In the genomic region with DNA sequence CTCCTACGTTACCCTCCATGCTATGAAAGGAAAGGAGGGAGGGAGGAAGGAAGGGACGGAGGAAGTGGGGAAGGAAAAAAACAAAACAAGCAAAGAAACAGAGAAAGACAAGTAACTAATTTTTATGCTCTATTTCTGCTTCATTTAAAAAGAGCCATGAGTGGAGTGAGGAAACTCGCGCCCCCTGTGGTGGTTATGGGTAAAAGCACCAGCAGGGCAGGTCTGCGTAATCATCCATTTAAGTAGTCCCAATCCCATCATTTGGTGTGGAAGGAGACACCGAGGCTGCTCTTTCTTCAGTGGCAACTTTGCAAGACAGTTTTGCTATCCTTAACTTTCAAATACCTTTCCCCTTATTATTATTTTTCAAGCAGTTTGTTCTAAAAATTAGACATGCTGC, we compare ENCODE assay signal across 13 mouse cellular contexts.
DNase-seq lines count a peak whose midpoint lies in the region; ATAC-seq and TF ChIP-seq lines count a peak whose summit lies in the region.
"Had no signal": no experiment of that assay in that cellular context is flagged by ENCODE, and none has a peak within 500 bp of the region (broad histone marks: within the 10 kb centered on the region; RNA-seq: fewer than 3 reads in every experiment).

No protein-coding gene starts in this region.

- no peak for ATAC-seq in hindbrain, embryonic 11.5 days (ENCODE audit: low FRiP score)
- no peak for ATAC-seq in hindbrain, embryonic 16.5 days
- ATAC-seq in inflammation-experienced regulatory T-cells, adult 6 months: no peak
- ATAC-seq: forebrain, embryonic 15.5 days had no signal

- no peaks in the 10 kb centered on the region for H3K27me3 ChIP-seq in hindbrain, embryonic 11.5 days (ENCODE audit: control insufficient read depth, insufficient read depth, low read length)
- no peaks in the 10 kb centered on the region for H3K27me3 ChIP-seq in hindbrain, embryonic 16.5 days (replicated peaks; ENCODE audit: control insufficient read depth, insufficient read depth, low read length)
- H3K27me3 ChIP-seq in E14TG2a.4 (ENCODE audit: insufficient read depth, low read length): no peaks in the 10 kb centered on the region
- H3K27me3 ChIP-seq: forebrain, embryonic 15.5 days; heart, embryonic 15.5 days; liver, embryonic 15.5 days had no signal

- no peak overlapping the region for H3K27ac ChIP-seq in hindbrain, embryonic 11.5 days (ENCODE audit: low read depth, low read length)
- H3K27ac ChIP-seq in hindbrain, embryonic 16.5 days (ENCODE audit: low read depth, low read length): no peak overlapping the region
- H3K27ac ChIP-seq: forebrain, embryonic 15.5 days; heart, embryonic 15.5 days; liver, embryonic 15.5 days had no signal

- H3K9me3 ChIP-seq in hindbrain, embryonic 11.5 days (ENCODE audit: control insufficient read depth, low read length): no peaks in the 10 kb centered on the region
- H3K9me3 ChIP-seq in hindbrain, embryonic 16.5 days (ENCODE audit: control insufficient read depth, low read length): no peaks in the 10 kb centered on the region
- no peaks in the 10 kb centered on the region for H3K9me3 ChIP-seq in E14TG2a.4 (ENCODE audit: low read length)
- H3K9me3 ChIP-seq: forebrain, embryonic 15.5 days; heart, embryonic 15.5 days; liver, embryonic 15.5 days had no signal

- TF ChIP-seq POLR2A in lung, adult 2 months (IDR thresholded peaks at IDR 0.05; ENCODE audit: borderline replicate concordance, extremely low read depth, low read depth, low read length): no peak
- no peak for TF ChIP-seq POLR2A in brain, embryonic 14.5 days (IDR thresholded peaks at IDR 0.05; ENCODE audit: borderline replicate concordance, extremely low read depth, insufficient read depth, insufficient read length, poor library complexity, severe bottlenecking)

- 49% methylated on average over 6 of the region's 6 CpGs for WGBS in hindbrain, embryonic 11.5 days
- 49% methylated on average over 6 of the region's 6 CpGs for WGBS in hindbrain, embryonic 16.5 days
- 68% methylated on average over 6 of the region's 6 CpGs for WGBS in lung, adult 2 months

- H3K4me1 ChIP-seq in hindbrain, embryonic 11.5 days (replicated peaks; ENCODE audit: control insufficient read depth, insufficient read depth, low read length): no peaks in the 10 kb centered on the region
- H3K4me1 ChIP-seq in hindbrain, embryonic 16.5 days (ENCODE audit: control insufficient read depth, insufficient read depth, low read depth, low read length): no peaks in the 10 kb centered on the region
- no peaks in the 10 kb centered on the region for H3K4me1 ChIP-seq in lung, adult 2 months (ENCODE audit: control insufficient read depth, insufficient read depth, low read length)
- H3K4me1 ChIP-seq in E14TG2a.4 (replicated peaks; ENCODE audit: low read depth, low read length): no peaks in the 10 kb centered on the region
- H3K4me1 ChIP-seq: forebrain, embryonic 15.5 days; heart, embryonic 15.5 days; liver, embryonic 15.5 days had no signal

- no peaks in the 10 kb centered on the region for H3K36me3 ChIP-seq in hindbrain, embryonic 11.5 days (ENCODE audit: control insufficient read depth, insufficient read depth, low read length)
- H3K36me3 ChIP-seq in hindbrain, embryonic 16.5 days (ENCODE audit: control insufficient read depth, insufficient read depth, low read length): no peaks in the 10 kb centered on the region
- no peaks in the 10 kb centered on the region for H3K36me3 ChIP-seq in E14TG2a.4 (ENCODE audit: insufficient read depth, low read length)
- H3K36me3 ChIP-seq: forebrain, embryonic 15.5 days; heart, embryonic 15.5 days; liver, embryonic 15.5 days had no signal

- peak; percentile 34 for DNase-seq in hindbrain, embryonic 11.5 days (ENCODE audit: low spot score)
- DNase-seq in lung, adult 2 months: no peak
- DNase-seq in lung, postnatal 25 days (ENCODE audit: low spot score): no peak
- no peak for DNase-seq in brain, embryonic 14.5 days (ENCODE audit: low read depth)
- no peak for DNase-seq in gastrocnemius, postnatal 10 days
- DNase-seq: cerebellum, adult 2 months; right cerebral cortex, postnatal 4 days had no signal

- 0 out of 2 replicates have a peak, but pooled peaks have one; percentile 6 for TF ChIP-seq CTCF in lung, adult 2 months (IDR thresholded peaks at IDR 0.05; ENCODE audit: insufficient read depth, low read length)
- peak; percentile 57 for TF ChIP-seq CTCF in E14TG2a.4 (conservative IDR thresholded peaks at IDR 0.05; ENCODE audit: low read length)
- peak; percentile 35; the same call in 1 of the 2 replicates for TF ChIP-seq CTCF in brain, embryonic 14.5 days (IDR thresholded peaks at IDR 0.05; ENCODE audit: borderline replicate concordance, extremely low read depth, insufficient read depth, insufficient read length)

- H3K9ac ChIP-seq in hindbrain, embryonic 11.5 days (ENCODE audit: low read depth, low read length): no peak overlapping the region
- no peak overlapping the region for H3K9ac ChIP-seq in hindbrain, embryonic 16.5 days (ENCODE audit: low read depth, low read length)
- H3K9ac ChIP-seq: forebrain, embryonic 15.5 days; heart, embryonic 15.5 days; liver, embryonic 15.5 days had no signal

- H3K4me3 ChIP-seq in hindbrain, embryonic 11.5 days (ENCODE audit: low read depth, low read length): no peak overlapping the region
- no peak overlapping the region for H3K4me3 ChIP-seq in hindbrain, embryonic 16.5 days (ENCODE audit: low read length)
- H3K4me3 ChIP-seq in lung, adult 2 months (replicated peaks; ENCODE audit: extremely low read depth, low read depth, low read length): no peak overlapping the region
- no peak overlapping the region for H3K4me3 ChIP-seq in E14TG2a.4 (replicated peaks; ENCODE audit: low read length)
- H3K4me3 ChIP-seq: forebrain, embryonic 15.5 days; heart, embryonic 15.5 days; liver, embryonic 15.5 days had no signal

- no peak overlapping the region for H3K4me2 ChIP-seq in hindbrain, embryonic 11.5 days (replicated peaks; ENCODE audit: low read depth, low read length)
- H3K4me2 ChIP-seq in hindbrain, embryonic 16.5 days (ENCODE audit: low read length): no peak overlapping the region
- H3K4me2 ChIP-seq: forebrain, embryonic 15.5 days; heart, embryonic 15.5 days; liver, embryonic 15.5 days had no signal

Comparison
In these comparisons a context has a peak if more than half of its experiments do, and no peak if none do; other contexts are left out.
1. CTCF ChIP-seq: peak in every context shown above with its lines; median percentile 57 in E14TG2a.4; 35 in brain, embryonic 14.5 days; 6 in lung, adult 2 months.